Mouse (Mus musculus) heart, adult 2 months (tissue): ENCODE results near the gene Rem2.

Source experiments
- CTCF ChIP-seq: fragments of 200-600 bp; IDR thresholded peaks from 2 replicates; pipeline ENCODE4 v1.8.1; 2022; ENCODE audit warnings: antibody characterized with exemption, mild to moderate bottlenecking, moderate library complexity
- EP300 ChIP-seq: fragments of 200-500 bp; IDR thresholded peaks from 2 replicates; pipeline ENCODE4 v1.6.1; 2011; ENCODE audit warnings: low read depth, low read length, control low read depth; ENCODE audit not compliant: insufficient read depth

DNA sequence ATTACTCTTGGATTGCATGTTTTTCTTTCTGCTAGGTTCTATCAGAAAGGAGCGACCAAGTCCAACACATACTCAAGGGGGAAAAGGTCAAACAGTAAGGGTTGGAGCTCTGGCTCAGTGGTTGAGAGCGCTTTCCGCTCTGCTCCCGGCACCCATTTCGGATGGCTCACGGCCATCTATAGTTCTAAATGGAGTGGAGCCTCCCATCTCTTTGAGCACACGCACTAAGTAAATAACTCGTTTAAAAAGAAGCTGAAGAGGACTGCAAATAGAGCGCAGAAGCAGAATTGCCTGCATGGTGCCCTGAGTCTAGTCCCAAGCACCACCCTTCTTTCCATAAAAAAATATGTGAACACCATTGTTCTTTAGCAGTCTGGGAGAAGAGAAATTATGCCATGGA, 22.3 kb upstream of the Rem2 start:
- TF ChIP-seq EP300 = no peak
- TF ChIP-seq CTCF = no peak
